Mouse (Mus musculus): ENCODE data around the gene Elp6.

DNA sequence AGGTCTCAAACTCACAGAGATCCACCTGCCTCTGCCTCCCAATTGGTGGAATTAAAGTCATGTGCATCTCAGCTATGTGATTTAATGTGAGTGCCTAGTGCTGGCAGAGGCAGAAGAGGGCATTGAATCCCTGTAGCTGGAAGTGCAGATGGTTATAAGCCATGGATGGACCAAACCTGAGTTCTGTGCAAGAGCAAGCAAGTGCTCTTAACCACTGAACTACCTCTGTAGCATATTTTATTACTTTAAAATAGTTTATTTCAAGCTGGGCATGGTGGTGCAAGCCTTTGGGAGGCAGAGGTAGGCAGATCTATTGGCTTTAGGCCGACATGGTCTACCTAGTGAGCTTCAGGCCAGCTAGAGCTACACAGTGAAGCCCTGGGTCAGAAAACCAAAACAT, 19.2 kb downstream of the Elp6 start:
- TF ChIP-seq CTCF (IDR thresholded peaks at IDR 0.05; ENCODE audit: control insufficient read depth, insufficient read depth, insufficient read length), result no peak
- TF ChIP-seq USF1 (IDR thresholded peaks at IDR 0.05; ENCODE audit: low read depth), result no peak

All from C2C12 (cell line).